Mouse (Mus musculus) MN1 (cell line): ENCODE results near the gene Dscaml1.

Experiments
- DNase-seq: peaks from one replicate; pipeline ENCODE4 v3.0.0-alpha.2; 2016; ENCODE audit warnings: low spot score

Dscaml1 gene

GRCm38 (mm10) chr9:45634978-45635377 is 208.6 kb downstream of the Dscaml1 start:
- peak; percentile 32 for DNase-seq

GRCm38 (mm10) chr9:45637346-45637745 is 210.9 kb downstream of the Dscaml1 start:
- DNase-seq = no peak

GRCm38 (mm10) chr9:45638184-45638917 is 211.9 kb downstream of the Dscaml1 start:
- no peak for DNase-seq

GRCm38 (mm10) chr9:45644833-45645388 is 218.5 kb downstream of the Dscaml1 start:
- no peak for DNase-seq

GRCm38 (mm10) chr9:45645526-45645925 is 219.1 kb downstream of the Dscaml1 start:
- DNase-seq = no peak

- DNase-seq = no peak
Observed at GRCm38 (mm10) chr9:45651078-45651809, 224.8 kb downstream of the Dscaml1 start.

GRCm38 (mm10) chr9:45651810-45652177 is 225.4 kb downstream of the Dscaml1 start:
- no peak for DNase-seq

- no peak for DNase-seq
Observed at GRCm38 (mm10) chr9:45657172-45658062, 231.0 kb downstream of the Dscaml1 start.

- no peak for DNase-seq
Observed at GRCm38 (mm10) chr9:45660191-45660590, 233.8 kb downstream of the Dscaml1 start.

GRCm38 (mm10) chr9:45662471-45662870 is 236.0 kb downstream of the Dscaml1 start:
- DNase-seq = no peak

- DNase-seq = peak; percentile 62
Observed at GRCm38 (mm10) chr9:45663386-45664315, 237.2 kb downstream of the Dscaml1 start.

- DNase-seq = peak; percentile 79
Observed at GRCm38 (mm10) chr9:45664326-45664725, 237.9 kb downstream of the Dscaml1 start.

GRCm38 (mm10) chr9:45664871-45665394 is 238.5 kb downstream of the Dscaml1 start:
- peak; percentile 93 for DNase-seq

GRCm38 (mm10) chr9:45675931-45676330 is 249.5 kb downstream of the Dscaml1 start:
- no peak for DNase-seq

- DNase-seq = peak; percentile 67
Observed at GRCm38 (mm10) chr9:45676578-45676977, 250.2 kb downstream of the Dscaml1 start.

- peak; percentile 87 for DNase-seq
Observed at GRCm38 (mm10) chr9:45677236-45677781, 250.9 kb downstream of the Dscaml1 start.

- no peak for DNase-seq
Observed at GRCm38 (mm10) chr9:45677952-45678663, 251.7 kb downstream of the Dscaml1 start.

- no peak for DNase-seq
Observed at GRCm38 (mm10) chr9:45678664-45679026, 252.2 kb downstream of the Dscaml1 start.

- peak; percentile 76 for DNase-seq
Observed at GRCm38 (mm10) chr9:45682461-45682998, 256.1 kb downstream of the Dscaml1 start.
